Mouse (Mus musculus): Measurements from ENCODE around the gene Cdh1. TPM values are rescaled to one million over a fixed set of nuclear protein-coding genes. Genes with fewer than 3 reads are reported as not detected.
A peak's percentile ranks its signal among the peaks of the same experiment; 100 is the strongest.
"Not testable (repeated sequence)": the region's sequence is repeated elsewhere in the genome, so short reads cannot be mapped to it uniquely, and the experiment has no call there.

Gene Cdh1
- total RNA-seq, 1 experiment from 2014 or later = 15.2 TPM

- no peak for ATAC-seq (replicated peaks; ENCODE audit: insufficient number of reproducible peaks, low FRiP score, low TSS enrichment, poor library complexity, severe bottlenecking)
These were observed 16.3 kb upstream of the Cdh1 start for GRCm38 (mm10) chr8:106586896-106587295.

- ATAC-seq (replicated peaks; ENCODE audit: insufficient number of reproducible peaks, low FRiP score, low TSS enrichment, poor library complexity, severe bottlenecking) = no peak
These were observed 14.4 kb upstream of the Cdh1 start for GRCm38 (mm10) chr8:106588443-106589431.

GRCm38 (mm10) chr8:106592458-106592857 lies 10.7 kb upstream of the Cdh1 start:
- no peak for ATAC-seq (replicated peaks; ENCODE audit: insufficient number of reproducible peaks, low FRiP score, low TSS enrichment, poor library complexity, severe bottlenecking)

- ATAC-seq (replicated peaks; ENCODE audit: insufficient number of reproducible peaks, low FRiP score, low TSS enrichment, poor library complexity, severe bottlenecking) = not testable (repeated sequence)
These were observed 7.5 kb upstream of the Cdh1 start for GRCm38 (mm10) chr8:106595623-106596022.

- ATAC-seq (replicated peaks; ENCODE audit: insufficient number of reproducible peaks, low FRiP score, low TSS enrichment, poor library complexity, severe bottlenecking) = no peak
These were observed 6.1 kb upstream of the Cdh1 start for GRCm38 (mm10) chr8:106597067-106597466.

- no peak for ATAC-seq (replicated peaks; ENCODE audit: insufficient number of reproducible peaks, low FRiP score, low TSS enrichment, poor library complexity, severe bottlenecking)
These were observed 3.7 kb upstream of the Cdh1 start for GRCm38 (mm10) chr8:106599265-106599979.

DNA sequence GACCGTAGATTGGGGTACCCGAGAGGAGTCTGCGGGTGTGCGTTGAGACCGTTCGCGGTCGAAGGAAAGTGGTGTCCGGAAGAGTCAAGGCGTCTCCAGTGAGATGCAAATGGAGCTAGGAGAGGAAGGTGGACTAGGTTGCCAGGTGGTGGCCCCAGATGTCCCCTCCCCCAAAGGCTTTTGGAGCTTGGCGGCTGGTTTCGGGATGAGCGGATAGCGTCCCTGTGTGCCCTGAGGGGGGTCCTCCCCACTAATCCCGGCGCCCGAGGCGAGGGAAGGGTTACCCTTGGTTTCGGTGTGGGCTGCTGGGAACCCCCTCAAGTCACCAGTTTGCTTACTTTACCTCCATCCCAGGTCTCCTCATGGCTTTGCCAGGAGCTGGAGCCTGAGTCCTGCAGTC lies 782 bp downstream of the Cdh1 start:
- no peak for ATAC-seq (replicated peaks; ENCODE audit: insufficient number of reproducible peaks, low FRiP score, low TSS enrichment, poor library complexity, severe bottlenecking)

DNA sequence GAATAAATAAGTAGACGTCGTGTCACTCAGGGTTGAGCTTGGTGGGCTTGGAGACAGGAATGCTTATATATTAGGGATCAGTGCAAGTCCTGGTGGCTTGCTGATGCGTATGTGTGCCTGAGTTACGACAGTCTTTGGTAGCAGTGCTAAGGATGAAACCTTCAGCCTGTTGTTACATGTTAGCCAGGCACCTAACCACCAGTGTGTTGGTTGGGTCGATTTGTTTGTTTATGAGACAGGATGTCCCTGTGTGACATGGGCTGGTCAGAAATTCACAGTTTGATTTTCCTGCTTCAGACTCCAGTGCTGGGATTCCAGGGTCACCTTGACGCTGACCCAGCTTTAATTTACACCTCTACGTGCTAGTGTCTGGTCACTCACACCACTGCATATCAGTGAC lies 2.5 kb downstream of the Cdh1 start:
- no peak for ATAC-seq (replicated peaks; ENCODE audit: insufficient number of reproducible peaks, low FRiP score, low TSS enrichment, poor library complexity, severe bottlenecking)

DNA sequence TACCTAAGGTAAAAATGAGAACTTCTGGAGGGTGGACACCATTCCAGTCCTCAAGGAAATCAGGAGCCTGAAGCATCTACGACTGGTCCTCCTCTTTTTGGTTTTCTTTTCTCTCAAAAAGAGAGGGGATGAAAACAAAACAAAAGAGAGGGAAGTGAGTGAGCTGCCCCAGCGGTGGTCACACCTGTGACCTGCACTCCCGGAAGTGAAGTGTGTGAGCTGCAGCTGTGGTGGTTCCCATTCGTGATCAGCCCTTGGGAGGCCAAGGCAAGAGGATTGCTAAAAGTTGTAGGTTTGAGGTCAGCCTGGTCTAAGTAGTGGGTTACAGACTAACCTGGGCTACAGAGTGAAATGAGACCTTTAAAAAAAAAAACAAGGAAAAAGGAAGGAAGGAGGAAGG lies 3.0 kb downstream of the Cdh1 start:
- no peak for ATAC-seq (replicated peaks; ENCODE audit: insufficient number of reproducible peaks, low FRiP score, low TSS enrichment, poor library complexity, severe bottlenecking)

- no peak for ATAC-seq (replicated peaks; ENCODE audit: insufficient number of reproducible peaks, low FRiP score, low TSS enrichment, poor library complexity, severe bottlenecking)
These were observed 3.5 kb downstream of the Cdh1 start for GRCm38 (mm10) chr8:106606601-106607145.

- not testable (repeated sequence) for ATAC-seq (replicated peaks; ENCODE audit: insufficient number of reproducible peaks, low FRiP score, low TSS enrichment, poor library complexity, severe bottlenecking)
These were observed 4.6 kb downstream of the Cdh1 start for GRCm38 (mm10) chr8:106607783-106608182.

DNA sequence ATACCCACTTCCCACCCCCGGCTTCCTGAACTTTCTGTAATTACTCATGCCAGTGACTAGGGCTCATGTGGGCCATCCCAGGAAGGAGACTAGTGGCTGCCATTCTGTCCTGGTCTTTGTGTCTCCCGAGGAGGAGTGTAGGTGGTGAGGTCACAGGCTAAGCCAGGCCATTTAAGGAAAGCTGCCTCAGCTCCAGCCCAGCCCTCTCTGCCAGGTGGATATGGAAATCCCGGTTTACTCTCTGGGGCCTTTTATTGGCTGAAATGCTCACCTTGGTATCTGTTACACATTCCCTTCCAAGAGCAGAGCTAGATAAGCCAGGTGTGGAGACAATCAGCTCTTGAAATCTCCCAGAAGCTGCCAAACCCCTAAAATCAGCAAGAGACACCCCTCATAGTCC lies 5.3 kb downstream of the Cdh1 start:
- ATAC-seq (replicated peaks; ENCODE audit: insufficient number of reproducible peaks, low FRiP score, low TSS enrichment, poor library complexity, severe bottlenecking) = no peak

DNA sequence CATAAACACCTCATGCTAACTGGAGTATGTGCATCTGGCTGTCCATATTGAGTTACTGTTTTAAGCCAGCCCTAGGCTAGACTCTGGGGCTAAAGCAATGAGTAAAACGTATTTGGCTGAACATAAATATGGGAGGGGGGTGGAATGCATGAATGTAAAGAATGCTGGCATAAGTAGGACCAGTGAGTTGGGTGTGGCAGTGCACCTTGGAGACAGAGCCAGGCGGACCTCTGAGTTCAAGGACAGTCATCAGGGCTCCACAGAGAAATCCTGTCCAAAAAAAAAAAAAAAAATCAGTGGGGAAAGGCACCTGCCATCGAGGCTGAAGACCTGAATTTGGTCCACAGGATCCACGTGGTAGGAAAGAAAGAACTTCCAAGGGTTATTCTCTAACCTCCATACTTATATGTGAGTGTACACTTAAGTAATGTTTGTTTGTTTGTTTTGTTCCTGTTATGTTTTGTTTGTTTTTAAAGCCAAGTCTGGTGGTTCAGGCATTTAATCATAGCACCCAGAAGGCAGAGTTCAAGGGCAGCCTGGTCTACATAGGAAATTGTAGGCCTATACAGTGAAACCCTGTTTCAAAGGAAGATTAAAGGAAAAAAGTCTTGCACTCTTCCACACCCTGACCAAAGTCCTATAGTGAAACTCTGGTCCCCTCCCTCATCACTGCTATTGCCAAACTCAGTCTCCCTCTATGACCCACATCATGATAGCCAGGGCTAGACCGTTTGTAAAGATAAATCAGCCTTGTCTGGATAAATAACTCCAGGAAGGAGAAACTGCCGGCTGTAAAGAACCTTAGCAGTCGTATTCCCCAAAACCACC lies 6.1 kb downstream of the Cdh1 start:
- ATAC-seq (replicated peaks; ENCODE audit: insufficient number of reproducible peaks, low FRiP score, low TSS enrichment, poor library complexity, severe bottlenecking) = no peak

DNA sequence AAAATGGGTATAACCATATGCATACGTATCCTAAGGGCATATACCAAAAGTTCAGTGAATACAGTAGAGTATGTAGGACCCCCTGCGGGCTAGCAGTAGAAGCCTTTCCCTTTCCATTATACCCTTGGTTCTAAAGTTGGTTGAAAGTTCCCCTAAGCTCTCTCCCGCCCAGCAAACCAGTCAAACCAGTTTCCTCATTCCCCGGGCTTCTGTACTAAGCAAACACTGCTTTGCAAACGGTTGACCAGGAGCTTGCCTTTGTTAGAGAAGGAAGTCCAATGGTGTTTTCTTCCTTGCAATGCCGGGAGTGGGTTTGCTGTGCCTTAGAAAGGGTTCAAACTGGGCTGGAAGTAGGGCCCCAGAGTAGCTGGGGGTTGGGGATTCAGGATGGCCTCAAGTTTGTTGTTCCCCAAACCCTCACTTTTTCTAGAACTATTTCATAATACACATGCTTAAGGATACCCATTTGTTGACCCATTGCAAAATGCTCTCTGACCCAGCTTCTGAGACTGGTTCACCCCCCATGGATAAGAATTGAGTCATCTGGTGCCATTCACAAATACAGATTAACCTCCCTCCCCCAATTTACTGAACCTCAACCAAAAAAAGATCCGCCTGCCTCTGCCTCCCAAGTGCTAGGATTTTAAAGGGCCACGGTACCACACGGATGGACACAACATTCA lies 7.9 kb downstream of the Cdh1 start:
- ATAC-seq (replicated peaks; ENCODE audit: insufficient number of reproducible peaks, low FRiP score, low TSS enrichment, poor library complexity, severe bottlenecking) = peak; percentile 25

DNA sequence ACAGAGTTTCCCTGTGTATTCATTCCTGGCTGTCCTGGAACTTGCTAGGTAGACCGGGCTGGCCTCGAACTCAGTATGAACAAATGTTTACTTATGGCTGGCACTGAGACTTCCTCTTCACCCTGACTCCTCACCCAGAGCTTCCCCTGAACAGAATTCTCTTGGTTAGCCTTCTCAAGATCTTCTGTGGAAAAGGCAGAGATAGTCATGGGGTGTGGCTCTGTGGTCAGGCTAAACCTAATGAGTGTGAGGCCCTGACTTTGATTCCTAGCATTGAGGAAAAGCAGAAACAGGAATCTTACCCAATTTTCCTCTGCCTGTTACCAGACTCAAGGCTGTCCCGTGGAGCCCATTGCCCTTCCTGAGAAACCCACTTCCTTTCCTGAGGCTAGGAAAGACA lies 8.9 kb downstream of the Cdh1 start:
- ATAC-seq (replicated peaks; ENCODE audit: insufficient number of reproducible peaks, low FRiP score, low TSS enrichment, poor library complexity, severe bottlenecking) = peak; percentile 83

DNA sequence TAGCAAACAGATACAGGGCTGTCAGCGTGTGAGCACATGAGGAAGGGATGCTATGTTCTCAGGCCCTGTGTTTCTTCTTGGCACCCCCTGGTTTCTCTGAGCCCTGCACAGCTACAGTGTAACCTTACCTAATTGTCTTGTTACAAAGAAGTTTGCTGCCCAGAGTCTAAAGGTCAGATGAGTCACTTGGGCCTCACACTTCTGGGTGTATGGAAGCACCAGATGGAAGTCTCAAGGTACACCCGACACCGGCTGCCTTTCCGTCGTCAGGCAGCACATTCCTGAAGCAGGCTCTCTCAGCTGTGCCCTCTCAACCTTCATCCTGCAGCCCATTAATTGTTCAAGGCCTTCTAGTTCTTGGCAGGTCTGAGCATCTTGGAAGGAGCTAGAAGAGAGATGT lies 11.6 kb downstream of the Cdh1 start:
- ATAC-seq (replicated peaks; ENCODE audit: insufficient number of reproducible peaks, low FRiP score, low TSS enrichment, poor library complexity, severe bottlenecking) = no peak

DNA sequence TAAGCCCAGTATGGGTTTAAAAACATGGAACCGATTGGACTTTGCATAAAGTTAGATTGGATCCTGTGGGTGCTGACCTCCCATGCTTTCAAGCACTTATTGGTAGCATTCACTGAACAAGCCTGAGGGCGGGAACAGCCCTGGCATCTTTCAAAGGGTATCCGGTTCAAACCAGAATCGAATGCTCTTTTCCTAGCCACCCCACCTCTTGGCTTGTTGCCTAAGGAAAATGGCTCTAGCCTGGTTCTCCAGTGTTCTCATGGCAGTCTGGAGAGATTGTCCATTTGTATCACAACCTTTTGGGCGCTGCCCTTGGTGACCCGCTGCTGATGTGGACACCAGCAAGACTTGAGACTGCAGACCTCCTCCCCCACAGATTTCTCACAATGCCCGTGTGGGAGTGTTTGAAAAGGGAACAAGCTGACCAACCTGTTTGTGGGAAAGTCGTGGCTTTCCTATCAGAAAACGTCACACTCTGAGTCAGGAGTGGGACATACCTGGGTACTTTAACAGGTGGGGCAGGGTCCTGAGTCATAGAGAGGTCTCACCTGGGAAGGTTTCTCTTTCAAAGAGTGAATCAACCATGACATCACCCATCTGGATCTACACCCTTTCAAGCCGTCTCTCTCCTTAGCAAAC lies 12.6 kb downstream of the Cdh1 start:
- no peak for ATAC-seq (replicated peaks; ENCODE audit: insufficient number of reproducible peaks, low FRiP score, low TSS enrichment, poor library complexity, severe bottlenecking)

- ATAC-seq (replicated peaks; ENCODE audit: insufficient number of reproducible peaks, low FRiP score, low TSS enrichment, poor library complexity, severe bottlenecking) = no peak
These were observed 13.5 kb downstream of the Cdh1 start for GRCm38 (mm10) chr8:106616679-106617078.
